Mouse (Mus musculus): ENCODE results near the gene Osbpl5.

GRCm38 (mm10) chr7:143751380-143751779, 5.4 kb downstream of the Osbpl5 start:
- TF ChIP-seq CTCF (IDR thresholded peaks at IDR 0.05; ENCODE audit: control insufficient read depth, insufficient read depth, insufficient replicate concordance, low read depth, low read length) = no peak
- TF ChIP-seq POLR2A (IDR thresholded peaks at IDR 0.05; ENCODE audit: control insufficient read depth, low read depth, low read length) = no peak

All from testis, adult 2 months (tissue).